Mouse (Mus musculus): ENCODE data around the gene Cela1. TPM values are rescaled to one million over a fixed set of nuclear protein-coding genes. Genes with fewer than 3 reads are reported as not detected.
A peak's percentile ranks its signal among the peaks of the same experiment; 100 is the strongest.

Gene Cela1
- polyA plus RNA-seq, 1 experiment from 2014 or later: 17.0 TPM

DNA sequence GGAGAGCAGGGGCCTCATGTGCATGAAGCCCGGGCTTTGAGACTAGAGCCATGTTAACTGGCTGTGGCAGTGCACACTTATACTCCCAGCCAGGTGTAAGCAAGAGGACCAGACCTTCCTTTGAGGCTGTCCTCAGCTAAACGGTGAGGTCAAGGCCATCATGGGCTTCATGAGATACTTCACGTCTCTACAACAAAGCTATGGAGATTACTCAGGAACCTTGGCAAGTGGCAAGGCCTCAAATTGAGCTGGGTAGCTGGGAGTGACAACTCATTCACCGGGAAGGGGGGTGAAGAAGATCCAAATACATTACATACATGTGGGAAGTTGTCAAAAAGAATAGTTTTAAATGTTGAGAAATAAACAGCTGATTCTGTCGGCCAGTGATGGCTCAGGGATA lies 26.9 kb downstream of the Cela1 start:
- Histone ChIP-seq H3K27me3 (no peaks in the 10 kb centered on the region), H3K36me3 (replicated peaks) (no peaks in the 10 kb centered on the region; the same call in 1 of the 2 replicates), H3K4me3 (replicated peaks) (no peak overlapping the region), H3K9me3 (replicated peaks) (no peaks in the 10 kb centered on the region), H3K9ac (no peak overlapping the region), H3K27ac (replicated peaks) (no peak overlapping the region), H3K4me2 (no peak overlapping the region), H3K4me1 (replicated peaks) (peaks cover 40% of the 10 kb centered on the region)
- WGBS (ENCODE audit: insufficient replicate concordance): 67% methylated on average over 5 of the region's 5 CpGs
- no peak for ATAC-seq (ENCODE audit: insufficient read depth)

DNA sequence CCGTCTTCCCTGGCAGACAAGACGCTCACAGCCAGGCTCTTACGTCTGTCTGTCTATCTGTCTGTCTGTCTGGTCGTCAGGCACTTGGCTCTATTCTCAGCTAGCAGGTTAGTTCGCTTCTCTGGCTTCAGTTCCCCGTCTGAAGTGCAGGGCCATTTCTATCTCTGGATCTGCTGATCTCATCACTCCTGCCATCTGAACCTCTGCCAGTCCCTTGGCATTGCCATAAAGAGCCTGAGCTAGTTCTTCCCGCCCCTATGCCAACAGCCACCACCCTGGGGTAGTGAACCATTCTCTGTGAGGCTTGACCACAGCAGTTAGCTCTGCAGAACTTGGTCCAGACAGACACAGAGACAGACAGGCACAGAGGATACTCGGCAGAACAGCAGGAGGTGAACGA lies 27.4 kb downstream of the Cela1 start:
- 59% methylated on average over 9 of the region's 9 CpGs for WGBS (ENCODE audit: insufficient replicate concordance)
- peaks cover 35% of the 10 kb centered on the region for H3K4me1 ChIP-seq (replicated peaks)
- no peaks in the 10 kb centered on the region for H3K9me3 ChIP-seq (replicated peaks)
- ATAC-seq (ENCODE audit: insufficient read depth): no peak
- no peaks in the 10 kb centered on the region; the same call in 1 of the 2 replicates for H3K36me3 ChIP-seq (replicated peaks)
- no peak overlapping the region for H3K4me3 ChIP-seq (replicated peaks)
- no peak overlapping the region for H3K9ac ChIP-seq
- H3K27ac ChIP-seq (replicated peaks): no peak overlapping the region
- no peaks in the 10 kb centered on the region for H3K27me3 ChIP-seq
- H3K4me2 ChIP-seq: no peak overlapping the region

DNA sequence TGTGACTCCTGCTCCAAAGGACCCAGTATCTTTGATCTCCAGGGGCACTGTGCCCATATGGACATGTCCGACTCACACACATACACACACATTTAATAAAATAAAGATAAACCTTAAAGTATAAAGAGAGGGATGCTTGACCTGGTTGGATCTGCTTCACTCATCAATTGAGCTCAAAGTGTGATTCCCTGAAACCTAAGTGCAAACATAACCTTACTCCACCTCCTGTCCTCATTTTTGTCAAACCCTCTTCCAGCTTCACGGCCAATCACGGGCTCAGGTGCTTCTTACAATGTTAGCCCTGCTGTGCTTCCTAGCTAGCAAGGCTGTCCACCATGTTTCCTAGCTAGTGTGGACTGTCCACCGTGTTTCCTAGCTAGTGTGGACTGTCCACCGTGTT lies 32.5 kb downstream of the Cela1 start:
- WGBS (ENCODE audit: insufficient replicate concordance): 74% methylated on average over 5 of the region's 5 CpGs
- no peak overlapping the region for H3K27ac ChIP-seq (replicated peaks)
- no peak for ATAC-seq (ENCODE audit: insufficient read depth)

DNA sequence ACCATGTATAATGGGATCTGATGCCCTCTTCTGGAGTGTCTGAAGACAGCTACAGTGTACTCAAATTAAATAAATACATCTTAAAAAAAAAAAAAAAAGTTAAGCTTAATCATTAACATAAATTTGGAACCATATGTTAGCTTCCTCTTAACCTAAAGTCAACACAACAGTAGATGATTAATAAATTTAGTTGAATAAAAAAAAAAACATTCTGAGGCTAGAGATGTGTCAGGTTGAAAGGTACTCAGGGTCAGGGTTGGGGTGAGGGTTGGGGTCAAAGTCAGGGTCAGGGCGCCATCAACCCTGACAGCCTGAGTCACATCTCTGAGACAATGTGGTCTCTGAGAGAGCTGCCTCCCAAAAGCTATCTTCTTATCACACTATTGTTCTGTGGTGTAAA lies 33.5 kb downstream of the Cela1 start:
- H3K4me1 ChIP-seq (replicated peaks): no peaks in the 10 kb centered on the region; the same call in 1 of the 2 replicates
- H3K9ac ChIP-seq: no peak overlapping the region
- H3K36me3 ChIP-seq (replicated peaks): peaks cover 6% of the 10 kb centered on the region; the same call in 1 of the 2 replicates
- no peak for ATAC-seq (ENCODE audit: insufficient read depth)
- H3K27me3 ChIP-seq: no peaks in the 10 kb centered on the region
- no peak overlapping the region for H3K4me3 ChIP-seq (replicated peaks)
- no peak overlapping the region for H3K27ac ChIP-seq (replicated peaks)
- no peaks in the 10 kb centered on the region for H3K9me3 ChIP-seq (replicated peaks)
- no peak overlapping the region for H3K4me2 ChIP-seq
- 56% methylated on average over 1 of the region's 1 CpGs for WGBS (ENCODE audit: insufficient replicate concordance)

More for the DNA sequence above, 32.5 kb downstream of the Cela1 start:
- Histone ChIP-seq H3K36me3 (replicated peaks) (peaks cover 3% of the 10 kb centered on the region; the same call in 1 of the 2 replicates), H3K4me2 (no peak overlapping the region), H3K9me3 (replicated peaks) (no peaks in the 10 kb centered on the region), H3K4me3 (replicated peaks) (no peak overlapping the region), H3K27me3 (no peaks in the 10 kb centered on the region), H3K9ac (no peak overlapping the region), H3K4me1 (replicated peaks) (peaks cover 9% of the 10 kb centered on the region; the same call in 1 of the 2 replicates)

DNA sequence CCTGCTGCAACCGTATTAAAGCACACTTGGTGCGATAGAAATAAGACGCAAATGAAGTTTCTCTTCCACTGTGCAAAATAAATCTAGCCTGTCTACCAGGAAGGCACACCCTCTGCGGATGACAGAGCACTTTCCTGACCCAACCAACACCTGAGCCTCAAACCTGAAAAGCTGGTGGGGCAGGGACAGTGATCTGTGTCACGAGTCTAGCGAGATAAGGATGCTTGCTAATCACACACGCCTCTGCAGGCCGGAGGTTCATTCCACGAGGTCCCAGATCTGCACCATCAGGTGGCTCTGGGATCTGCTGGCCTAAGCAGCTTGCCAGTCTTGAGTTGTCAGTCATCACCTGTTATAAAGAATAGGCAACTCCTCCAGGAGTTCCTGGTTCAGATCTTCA lies 36.1 kb downstream of the Cela1 start:
- no peak overlapping the region for H3K27ac ChIP-seq (replicated peaks)
- no peaks in the 10 kb centered on the region for H3K9me3 ChIP-seq (replicated peaks)
- no peak overlapping the region for H3K9ac ChIP-seq
- H3K4me2 ChIP-seq: no peak overlapping the region
- no peak overlapping the region for H3K4me3 ChIP-seq (replicated peaks)
- H3K4me1 ChIP-seq (replicated peaks): no peaks in the 10 kb centered on the region; the same call in 1 of the 2 replicates
- WGBS (ENCODE audit: insufficient replicate concordance): 48% methylated on average over 9 of the region's 9 CpGs
- peaks cover 9% of the 10 kb centered on the region for H3K36me3 ChIP-seq (replicated peaks)
- no peaks in the 10 kb centered on the region for H3K27me3 ChIP-seq
- no peak for ATAC-seq (ENCODE audit: insufficient read depth)

DNA sequence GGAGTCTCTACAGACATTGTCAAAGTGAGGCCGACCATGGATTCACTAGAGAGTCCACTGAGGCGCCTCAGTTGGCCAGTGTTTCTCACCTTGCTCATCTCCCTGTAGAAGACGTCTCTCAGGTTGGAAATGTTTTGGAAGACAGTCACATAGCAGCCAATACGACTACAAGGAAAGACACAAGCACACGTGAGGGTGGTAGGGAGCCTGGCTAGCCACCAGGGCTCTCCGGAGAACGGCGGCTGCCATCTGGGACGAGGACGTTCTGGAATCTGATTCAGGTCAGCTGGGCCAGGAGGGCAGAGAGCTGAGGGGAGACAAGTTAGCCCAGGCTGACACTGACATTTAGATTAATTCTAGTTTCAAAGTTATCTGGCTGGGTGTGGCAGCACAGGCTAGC lies 37.6 kb downstream of the Cela1 start:
- Histone ChIP-seq H3K4me2 (no peak overlapping the region), H3K9ac (no peak overlapping the region), H3K9me3 (replicated peaks) (no peaks in the 10 kb centered on the region), H3K36me3 (replicated peaks) (peaks cover 9% of the 10 kb centered on the region), H3K27ac (replicated peaks) (no peak overlapping the region), H3K27me3 (no peaks in the 10 kb centered on the region), H3K4me3 (replicated peaks) (no peak overlapping the region), H3K4me1 (replicated peaks) (no peaks in the 10 kb centered on the region; the same call in 1 of the 2 replicates)
- ATAC-seq (ENCODE audit: insufficient read depth): no peak
- whole genome bisulfite sequencing (ENCODE audit: insufficient replicate concordance): 78% methylated on average over 10 of the region's 10 CpGs

DNA sequence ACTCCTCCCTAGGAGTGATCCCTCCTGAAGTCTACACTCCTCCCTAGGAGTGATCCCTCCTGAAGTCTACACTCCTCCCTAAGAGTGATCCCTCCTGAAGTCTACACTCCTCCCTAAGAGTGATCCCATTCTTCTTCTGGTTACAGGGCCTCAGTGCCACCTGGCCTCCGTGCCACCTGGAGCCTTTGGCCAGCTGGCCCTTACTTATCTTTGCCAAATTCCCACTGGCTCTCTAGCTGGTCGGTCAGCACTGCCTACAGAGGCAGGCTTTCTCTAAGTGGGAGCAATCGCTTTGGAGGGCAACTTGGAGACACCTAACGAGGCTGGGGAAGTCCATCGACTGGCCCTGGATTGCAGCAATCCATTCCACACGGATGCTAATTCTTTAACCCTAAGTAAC lies 41.6 kb downstream of the Cela1 start:
- H3K9ac ChIP-seq: no peak overlapping the region

DNA sequence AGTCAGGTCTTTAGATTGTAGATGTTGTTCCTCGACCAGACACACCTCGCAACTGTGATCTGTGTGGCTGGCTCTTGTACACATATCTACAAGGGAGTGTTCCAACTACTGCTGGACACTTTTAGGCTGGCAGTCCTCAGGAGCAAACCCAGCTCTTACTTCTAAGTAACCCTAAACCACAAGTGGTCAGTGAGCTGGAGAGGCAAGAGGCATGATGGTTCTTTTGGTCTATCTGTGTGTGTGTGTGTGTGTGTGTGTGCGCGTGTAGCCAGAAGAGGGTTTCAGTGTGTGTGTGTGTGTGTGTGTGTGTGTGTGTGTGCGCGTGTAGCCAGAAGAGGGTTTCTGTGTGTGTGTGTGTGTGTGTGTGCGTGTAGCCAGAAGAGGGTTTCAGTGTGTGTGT lies 45.3 kb downstream of the Cela1 start:
- Histone ChIP-seq H3K9me3 (replicated peaks) (no peaks in the 10 kb centered on the region), H3K4me3 (replicated peaks) (no peak overlapping the region), H3K4me1 (replicated peaks) (0 out of 2 replicates have a peak, but pooled peaks cover 3% of the 10 kb centered on the region), H3K4me2 (no peak overlapping the region), H3K27me3 (peaks cover 18% of the 10 kb centered on the region), H3K9ac (no peak overlapping the region), H3K36me3 (replicated peaks) (no peaks in the 10 kb centered on the region), H3K27ac (replicated peaks) (no peak overlapping the region)
- ATAC-seq (ENCODE audit: insufficient read depth): no peak
- 79% methylated on average over 7 of the region's 7 CpGs for WGBS (ENCODE audit: insufficient replicate concordance)

More for the DNA sequence above, 41.6 kb downstream of the Cela1 start:
- H3K4me1 ChIP-seq (replicated peaks): no peaks in the 10 kb centered on the region
- peaks cover 7% of the 10 kb centered on the region for H3K36me3 ChIP-seq (replicated peaks)
- WGBS (ENCODE audit: insufficient replicate concordance): 74% methylated on average over 6 of the region's 6 CpGs
- no peak overlapping the region for H3K4me2 ChIP-seq
- no peak overlapping the region for H3K4me3 ChIP-seq (replicated peaks)
- no peak overlapping the region for H3K27ac ChIP-seq (replicated peaks)
- no peak for ATAC-seq (ENCODE audit: insufficient read depth)
- no peaks in the 10 kb centered on the region for H3K9me3 ChIP-seq (replicated peaks)
- H3K27me3 ChIP-seq: no peaks in the 10 kb centered on the region

DNA sequence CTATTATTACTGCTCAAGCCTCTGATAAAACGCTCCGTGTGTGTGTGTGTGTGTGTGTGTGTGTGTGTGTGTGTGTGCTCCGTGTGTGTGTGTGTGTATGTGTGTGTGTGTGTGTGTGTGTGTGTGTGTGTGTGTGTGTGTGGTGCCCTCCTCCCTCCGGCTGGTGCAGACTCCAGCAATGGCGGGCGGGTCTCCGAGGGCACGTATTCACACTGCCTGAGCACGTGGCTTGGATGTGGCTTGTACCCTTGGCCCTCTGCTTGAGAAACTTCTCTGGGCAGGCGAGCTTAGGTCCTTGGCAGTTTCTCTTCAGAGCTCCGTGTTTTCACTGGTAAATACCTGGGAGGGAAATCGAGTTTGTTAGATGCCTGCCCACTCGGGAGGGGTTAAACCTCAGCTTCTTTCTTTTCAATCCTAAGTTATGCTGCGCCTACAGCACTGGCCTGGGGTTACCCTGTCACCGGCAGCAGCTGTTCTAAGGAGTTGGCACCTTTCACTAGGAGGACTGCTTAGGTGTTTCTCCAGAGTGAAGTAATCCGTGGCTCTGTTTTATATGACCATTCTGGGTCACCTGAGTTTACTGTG lies 46.4 kb downstream of the Cela1 start:
- Histone ChIP-seq H3K9ac (no peak overlapping the region), H3K4me1 (replicated peaks) (peaks cover 14% of the 10 kb centered on the region), H3K4me3 (replicated peaks) (no peak overlapping the region), H3K27ac (replicated peaks) (no peak overlapping the region), H3K27me3 (peaks cover 29% of the 10 kb centered on the region), H3K36me3 (replicated peaks) (no peaks in the 10 kb centered on the region), H3K9me3 (replicated peaks) (no peaks in the 10 kb centered on the region), H3K4me2 (no peak overlapping the region)
- no peak for ATAC-seq (ENCODE audit: insufficient read depth)
- 74% methylated on average over 13 of the region's 16 CpGs for WGBS (ENCODE audit: insufficient replicate concordance)

DNA sequence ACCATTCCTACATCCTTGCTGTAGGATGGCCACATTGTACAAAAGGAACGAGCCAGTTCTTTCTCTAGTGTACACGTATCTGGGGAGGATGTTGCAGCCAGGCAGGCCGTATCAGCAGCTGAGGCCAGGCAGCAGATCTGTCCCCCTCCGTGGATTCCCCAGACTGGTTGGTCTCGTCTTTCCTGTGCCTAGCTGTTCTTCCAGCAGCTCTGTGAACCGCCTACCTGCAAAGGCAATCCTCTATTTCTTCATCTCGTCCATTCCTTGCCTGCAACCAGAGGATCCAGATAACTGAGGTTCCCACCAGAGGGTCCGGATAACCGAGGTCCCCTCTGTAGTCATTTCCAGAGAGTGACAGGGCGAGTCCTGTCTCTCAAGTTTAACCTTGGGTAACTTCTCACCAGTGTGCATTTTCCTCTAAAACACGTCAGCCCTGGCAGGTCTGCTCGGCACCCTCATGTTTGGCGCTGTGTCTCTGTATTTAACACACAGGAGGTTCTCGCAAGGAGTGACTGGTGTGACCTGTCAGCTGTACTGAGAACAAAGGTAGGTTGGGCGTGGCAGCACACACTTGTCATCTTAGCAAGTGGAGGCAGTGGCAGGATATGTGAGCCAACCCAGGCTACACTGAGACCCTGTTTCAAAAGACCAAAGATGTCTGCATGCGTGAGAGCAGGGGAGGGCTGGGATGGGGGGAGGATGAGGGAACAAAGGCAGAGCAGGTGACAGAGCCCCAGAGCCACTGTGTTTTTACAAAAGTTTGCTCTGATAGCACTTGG lies 47.6 kb downstream of the Cela1 start:
- Histone ChIP-seq H3K9me3 (replicated peaks) (no peaks in the 10 kb centered on the region), H3K36me3 (replicated peaks) (no peaks in the 10 kb centered on the region), H3K9ac (no peak overlapping the region), H3K4me1 (replicated peaks) (peaks cover 22% of the 10 kb centered on the region), H3K4me2 (no peak overlapping the region), H3K27me3 (peaks cover 41% of the 10 kb centered on the region), H3K4me3 (replicated peaks) (no peak overlapping the region), H3K27ac (replicated peaks) (no peak overlapping the region)
- 65% methylated on average over 16 of the region's 16 CpGs for WGBS (ENCODE audit: insufficient replicate concordance)
- no peak for ATAC-seq (ENCODE audit: insufficient read depth)

DNA sequence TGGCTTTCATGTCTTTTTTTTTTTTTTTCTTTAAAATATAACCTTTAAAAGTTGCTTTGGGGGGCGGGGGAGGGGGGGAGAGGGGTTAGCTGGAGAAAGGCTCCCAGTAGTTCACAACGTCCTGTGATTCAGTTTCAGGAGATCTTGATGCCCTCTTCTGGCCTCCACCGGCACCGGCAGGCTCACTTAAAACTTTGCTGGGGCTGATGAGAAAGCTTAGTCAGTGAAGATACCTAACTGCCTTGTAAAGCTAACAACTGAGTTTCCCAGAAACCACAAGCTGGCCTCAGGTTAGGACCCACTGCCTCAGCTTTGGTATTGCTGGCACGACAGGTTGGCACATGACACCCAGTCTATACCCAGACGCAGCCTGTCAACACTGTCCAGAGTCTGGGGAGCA lies 50.1 kb downstream of the Cela1 start:
- no peaks in the 10 kb centered on the region for H3K36me3 ChIP-seq (replicated peaks)
- H3K27me3 ChIP-seq: peaks cover 60% of the 10 kb centered on the region

More for the DNA sequence above, 50.1 kb downstream of the Cela1 start:
- Histone ChIP-seq H3K9me3 (replicated peaks) (no peaks in the 10 kb centered on the region), H3K4me2 (peak overlapping the region; percentile 71), H3K27ac (replicated peaks) (no peak overlapping the region), H3K4me1 (replicated peaks) (peaks cover 29% of the 10 kb centered on the region), H3K9ac (no peak overlapping the region), H3K4me3 (replicated peaks) (peak overlapping the region; percentile 59; the same call in 1 of the 2 replicates)
- 8% methylated on average over 6 of the region's 6 CpGs for WGBS (ENCODE audit: insufficient replicate concordance)
- ATAC-seq (ENCODE audit: insufficient read depth): no peak

Measured in liver, embryonic 15.5 days (tissue).